ENCODE assay signal across 28 mouse cellular contexts in the genomic region with DNA sequence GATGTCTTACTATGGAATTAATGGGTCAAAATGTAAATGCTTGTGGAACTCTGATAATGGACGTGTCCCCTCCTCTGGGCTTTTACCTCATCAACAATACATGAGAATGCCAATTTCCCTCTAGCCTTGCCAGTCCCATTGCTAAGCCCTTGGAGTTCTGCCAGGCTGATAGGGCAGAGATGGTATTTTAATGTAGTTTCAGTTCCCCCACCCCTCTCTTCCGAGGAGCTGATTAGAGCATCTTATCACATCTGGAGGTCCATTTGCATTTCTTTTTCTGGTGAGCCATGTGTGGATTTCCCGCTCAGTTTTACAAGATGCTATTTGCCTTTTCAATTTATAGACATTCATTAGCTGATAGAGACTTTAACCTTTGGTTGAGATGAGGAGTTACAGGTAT.
DNase-seq lines count a peak whose midpoint lies in the region; ATAC-seq lines count a peak whose summit lies in the region.
"Had no signal": no experiment of that assay in that cellular context is flagged by ENCODE, and none has a peak within 500 bp of the region (broad histone marks: within the 10 kb centered on the region; RNA-seq: fewer than 3 reads in every experiment).

No protein-coding gene starts in this region.

- no peaks in the 10 kb centered on the region for H3K4me1 ChIP-seq in forebrain, embryonic 10.5 days
- H3K4me1 ChIP-seq: kidney, embryonic 15.5 days; limb, embryonic 12.5 days; liver, embryonic 15.5 days had no signal

- no peak overlapping the region for H3K4me3 ChIP-seq in forebrain, embryonic 10.5 days
- H3K4me3 ChIP-seq: heart, embryonic 12.5 days; kidney, embryonic 15.5 days; layer of hippocampus, adult 2 months; left cerebral cortex, adult 2 months; limb, embryonic 12.5 days; liver, embryonic 15.5 days; neural tube, embryonic 13.5 days had no signal

- intact Hi-C loops in heart, postnatal 25 days (cut with DNase I) = loop anchor here (5.0 kb wide), 1 partner anchor 71 kb away; no protein-coding TSS in a partner anchor

- no peaks in the 10 kb centered on the region for H3K27me3 ChIP-seq in forebrain, embryonic 10.5 days (ENCODE audit: poor library complexity, severe bottlenecking)
- H3K27me3 ChIP-seq: heart, embryonic 12.5 days; kidney, embryonic 15.5 days; limb, embryonic 12.5 days; liver, embryonic 15.5 days; neural tube, embryonic 13.5 days had no signal

- peak; percentile 45; the same call in 1 of the 2 replicates for ATAC-seq in granulocyte monocyte progenitor cell, adult 5-6 weeks (replicated peaks; ENCODE audit: poor library complexity, severe bottlenecking)
- ATAC-seq: forebrain, postnatal 0 days; hindbrain, embryonic 16.5 days; Patski had no signal

- WGBS in forebrain, embryonic 10.5 days = 88% methylated on average over 3 of the region's 3 CpGs

- peak; percentile 87 for DNase-seq in heart, adult 11 months
- no peak for DNase-seq in heart, postnatal 25 days (ENCODE audit: low spot score)
- peak; percentile 13 for DNase-seq in ovary, adult 18-20 months (ENCODE audit: low spot score)
- DNase-seq in ovary, postnatal 14 days (ENCODE audit: low spot score) = no peak
- DNase-seq in yolk sac, embryonic 10.5 days (ENCODE audit: low spot score) = no peak
- no peak for DNase-seq in forebrain, embryonic 10.5 days (ENCODE audit: extremely low spot score, low spot score)
- DNase-seq: adrenal gland, postnatal 10 days; cerebellum, adult 18-20 months; cerebellum, postnatal 36 days; forebrain, postnatal 0 days; kidney, adult 18-20 months; kidney, postnatal 25 days; lung, embryonic 14.5 days; lung, postnatal 14 days; right cerebral cortex, postnatal 25 days; thymus, adult 2 months; thymus, postnatal 36 days had no signal

- H3K27ac ChIP-seq in forebrain, embryonic 10.5 days = no peak overlapping the region
- H3K27ac ChIP-seq: kidney, embryonic 15.5 days; layer of hippocampus, adult 2 months; left cerebral cortex, adult 2 months; limb, embryonic 12.5 days; liver, embryonic 15.5 days; neural tube, embryonic 13.5 days had no signal

- no peaks in the 10 kb centered on the region for H3K36me3 ChIP-seq in forebrain, embryonic 10.5 days (replicated peaks)
- H3K36me3 ChIP-seq: G1E; heart, embryonic 12.5 days; kidney, embryonic 15.5 days; limb, embryonic 12.5 days; liver, embryonic 15.5 days; neural tube, embryonic 13.5 days had no signal

- no peaks in the 10 kb centered on the region for H3K9me3 ChIP-seq in forebrain, embryonic 10.5 days
- H3K9me3 ChIP-seq: kidney, embryonic 15.5 days; limb, embryonic 12.5 days; liver, embryonic 15.5 days; neural tube, embryonic 13.5 days had no signal

Comparison
In these comparisons a context has a peak if more than half of its experiments do, and no peak if none do; other contexts are left out.
1. DNase-seq: peak in heart, adult 11 months (single experiment) and ovary, adult 18-20 months (single experiment); none in heart, postnatal 25 days (single experiment), ovary, postnatal 14 days (single experiment), yolk sac, embryonic 10.5 days (single experiment) and forebrain, embryonic 10.5 days (single experiment).